Mouse (Mus musculus) neural tube, embryonic 13.5 days (tissue): ENCODE measurements around the gene Mroh3. TPM values are rescaled to one million over a fixed set of nuclear protein-coding genes. Genes with fewer than 3 reads are reported as not detected.
A peak's percentile ranks its signal among the peaks of the same experiment; 100 is the strongest.

Source experiments
- ATAC-seq: fragments of 200-750 bp; cut with Nextera tagmentation; 2 replicates; pipeline ENCODE4 v1.8.0; 2017; ENCODE audit warnings: low read depth, mild to moderate bottlenecking, moderate TSS enrichment, moderate library complexity
- H3K27ac ChIP-seq: fragments of 300-500 bp; sonication (generic); replicated peaks from 2 replicates; pipeline ENCODE4 v1.5.1; 2015; ENCODE audit warnings: moderate library complexity, mild to moderate bottlenecking, inconsistent platforms
- H3K27me3 ChIP-seq: fragments of 300-500 bp; sonication (generic); 2 replicates; pipeline ENCODE4 v1.6.1; 2015; ENCODE audit warnings: mild to moderate bottlenecking, inconsistent platforms
- H3K36me3 ChIP-seq: fragments of 300-500 bp; sonication (generic); 2 replicates; pipeline ENCODE4 v1.6.1; 2015; ENCODE audit warnings: mild to moderate bottlenecking, inconsistent platforms
- H3K4me1 ChIP-seq: fragments of 300-500 bp; sonication (generic); replicated peaks from 2 replicates; pipeline ENCODE4 v1.6.1; 2015; ENCODE audit warnings: inconsistent platforms
- H3K4me2 ChIP-seq: fragments of 300-500 bp; sonication (generic); 2 replicates; pipeline ENCODE4 v1.6.1; 2015; ENCODE audit warnings: inconsistent platforms, mild to moderate bottlenecking, moderate library complexity
- H3K4me3 ChIP-seq: fragments of 300-500 bp; sonication (generic); 2 replicates; pipeline ENCODE4 v1.5.1; 2015; ENCODE audit warnings: mild to moderate bottlenecking, inconsistent platforms
- H3K9ac ChIP-seq: fragments of 300-500 bp; sonication (generic); 2 replicates; pipeline ENCODE4 v1.6.1; 2015; ENCODE audit warnings: moderate library complexity, mild to moderate bottlenecking, inconsistent platforms
- H3K9me3 ChIP-seq: fragments of 300-500 bp; sonication (generic); 2 replicates; pipeline ENCODE4 v1.6.1; 2016; ENCODE audit warnings: inconsistent platforms
- WGBS: fragments of 180-500 bp; shearing (Covaris S2); methylation state at CpG from one replicate; pipeline ENCODE4 v1.1.7; 2015; 5-methylcytosine and 5-hydroxymethylcytosine counted together
- polyA plus RNA-seq: library from polyadenylated mRNA; unstranded; fragments of >200 nt; fragmentation: Nextera tagmentation; extraction: Ambion mirVana; gene quantifications from 2 replicates; pipeline ENCODE4 v1.2.1, GENCODE M21; 2015

Mroh3 gene
- not detected in 2 replicates for polyA plus RNA-seq

GRCm38 (mm10) chr1:136212803-136213202 is at the start of gene Mroh3:
Gene Mroh3 (minus strand): TSS chr1:136212828.
- 0 out of 2 replicates have a peak, but pooled peaks have one; percentile 27 for ATAC-seq
- Histone ChIP-seq H3K27me3 (no peaks in the 10 kb centered on the region), H3K27ac (no peak within 1 kb of the TSS), H3K4me2 (no peak within 1 kb of the TSS), H3K9ac (no peak within 1 kb of the TSS), H3K9me3 (no peaks in the 10 kb centered on the region), H3K4me1 (no peaks in the 10 kb centered on the region), H3K4me3 (no peak within 1 kb of the TSS), H3K36me3 (peaks cover 12% of the 10 kb centered on the region; the same call in 1 of the 2 replicates)
- WGBS: 43% methylated on average over 3 of the region's 3 CpGs

- 0 out of 2 replicates have a peak within 1 kb of the TSS, but pooled peaks have one; percentile 1 for H3K27ac ChIP-seq
- ATAC-seq: peak; percentile 50
- peaks cover 24% of the 10 kb centered on the region for H3K4me1 ChIP-seq
- no peaks in the 10 kb centered on the region for H3K9me3 ChIP-seq
- H3K9ac ChIP-seq: peak within 1 kb of the TSS; percentile 74
- H3K4me2 ChIP-seq: peak within 1 kb of the TSS; percentile 79
- peak within 1 kb of the TSS; percentile 52 for H3K4me3 ChIP-seq
- H3K36me3 ChIP-seq: no peaks in the 10 kb centered on the region
- peaks cover 64% of the 10 kb centered on the region for H3K27me3 ChIP-seq
- 9% methylated on average over 28 of the region's 28 CpGs for WGBS
These were observed 48.1 kb upstream of the Mroh3 start, which contains the start of gene Gpr25 for GRCm38 (mm10) chr1:136260635-136261238. Gene Gpr25 (minus strand): TSS chr1:136260873.

- Histone ChIP-seq H3K4me2 (peak overlapping the region; percentile 79), H3K9ac (peak overlapping the region; percentile 74), H3K4me3 (peak overlapping the region; percentile 52), H3K9me3 (no peaks in the 10 kb centered on the region), H3K4me1 (peaks cover 27% of the 10 kb centered on the region), H3K27me3 (peaks cover 64% of the 10 kb centered on the region), H3K27ac (0 out of 2 replicates have a peak overlapping the region, but pooled peaks have one; percentile 1), H3K36me3 (no peaks in the 10 kb centered on the region)
- ATAC-seq: peak; percentile 89
- under 1% methylated on average over 71 of the region's 95 CpGs for WGBS
These were observed 47.4 kb upstream of the Mroh3 start for GRCm38 (mm10) chr1:136259893-136260634.

GRCm38 (mm10) chr1:136259543-136259892 is 46.9 kb upstream of the Mroh3 start:
- Histone ChIP-seq H3K9ac (peak overlapping the region; percentile 74), H3K27me3 (peaks cover 64% of the 10 kb centered on the region), H3K4me1 (peaks cover 27% of the 10 kb centered on the region), H3K4me2 (peak overlapping the region; percentile 79), H3K9me3 (no peaks in the 10 kb centered on the region), H3K27ac (no peak overlapping the region), H3K36me3 (no peaks in the 10 kb centered on the region), H3K4me3 (peak overlapping the region; percentile 52)
- ATAC-seq: no peak
- WGBS: 1% methylated on average over 16 of the region's 16 CpGs

- WGBS: 74% methylated on average over 9 of the region's 9 CpGs
- Histone ChIP-seq H3K4me2 (no peak overlapping the region), H3K36me3 (no peaks in the 10 kb centered on the region), H3K9ac (no peak overlapping the region), H3K27me3 (peaks cover 64% of the 10 kb centered on the region), H3K4me1 (peaks cover 27% of the 10 kb centered on the region), H3K27ac (no peak overlapping the region), H3K4me3 (no peak overlapping the region), H3K9me3 (no peaks in the 10 kb centered on the region)
- ATAC-seq: no peak
These were observed 45.9 kb upstream of the Mroh3 start for GRCm38 (mm10) chr1:136258495-136258894.

- Histone ChIP-seq H3K4me2 (no peak overlapping the region), H3K9me3 (no peaks in the 10 kb centered on the region), H3K9ac (no peak overlapping the region), H3K27ac (no peak overlapping the region), H3K4me3 (no peak overlapping the region), H3K36me3 (no peaks in the 10 kb centered on the region), H3K27me3 (peaks cover 42% of the 10 kb centered on the region), H3K4me1 (peaks cover 21% of the 10 kb centered on the region)
- ATAC-seq: no peak
- WGBS: 35% methylated on average over 8 of the region's 8 CpGs
These were observed 43.0 kb upstream of the Mroh3 start for GRCm38 (mm10) chr1:136255657-136256056.

GRCm38 (mm10) chr1:136255174-136255573 is 42.5 kb upstream of the Mroh3 start:
- Histone ChIP-seq H3K4me2 (no peak overlapping the region), H3K9me3 (no peaks in the 10 kb centered on the region), H3K9ac (no peak overlapping the region), H3K4me3 (no peak overlapping the region), H3K36me3 (no peaks in the 10 kb centered on the region), H3K27ac (no peak overlapping the region), H3K27me3 (peaks cover 38% of the 10 kb centered on the region), H3K4me1 (peaks cover 16% of the 10 kb centered on the region)
- WGBS: 37% methylated on average over 6 of the region's 6 CpGs
- ATAC-seq: no peak

GRCm38 (mm10) chr1:136254503-136255065 is 42.0 kb upstream of the Mroh3 start:
- no peak for ATAC-seq
- H3K4me3 ChIP-seq: no peak overlapping the region

GRCm38 (mm10) chr1:136253472-136253871 is 40.8 kb upstream of the Mroh3 start:
- WGBS: 24% methylated on average over 2 of the region's 2 CpGs
- no peak for ATAC-seq
- Histone ChIP-seq H3K36me3 (no peaks in the 10 kb centered on the region), H3K9ac (no peak overlapping the region), H3K4me3 (no peak overlapping the region), H3K4me2 (no peak overlapping the region), H3K27me3 (peaks cover 20% of the 10 kb centered on the region), H3K27ac (no peak overlapping the region), H3K4me1 (0 out of 2 replicates have a peak, but pooled peaks cover 7% of the 10 kb centered on the region), H3K9me3 (no peaks in the 10 kb centered on the region)

More at GRCm38 (mm10) chr1:136254503-136255065, 42.0 kb upstream of the Mroh3 start:
- H3K4me2 ChIP-seq: no peak overlapping the region
- H3K9me3 ChIP-seq: no peaks in the 10 kb centered on the region
- peaks cover 10% of the 10 kb centered on the region for H3K4me1 ChIP-seq
- WGBS: 84% methylated on average over 10 of the region's 10 CpGs
- H3K9ac ChIP-seq: no peak overlapping the region
- H3K27me3 ChIP-seq: peaks cover 32% of the 10 kb centered on the region
- no peaks in the 10 kb centered on the region for H3K36me3 ChIP-seq
- H3K27ac ChIP-seq: no peak overlapping the region

- WGBS: 42% methylated on average over 5 of the region's 5 CpGs
- no peaks in the 10 kb centered on the region for H3K4me1 ChIP-seq
- no peaks in the 10 kb centered on the region; the same call in 1 of the 2 replicates for H3K9me3 ChIP-seq
- H3K36me3 ChIP-seq: no peaks in the 10 kb centered on the region
- no peak overlapping the region for H3K4me3 ChIP-seq
- no peak overlapping the region for H3K9ac ChIP-seq
- no peaks in the 10 kb centered on the region for H3K27me3 ChIP-seq
- no peak overlapping the region for H3K27ac ChIP-seq
- no peak for ATAC-seq
- no peak overlapping the region for H3K4me2 ChIP-seq
These were observed 37.0 kb upstream of the Mroh3 start for GRCm38 (mm10) chr1:136249662-136250061.

GRCm38 (mm10) chr1:136247393-136247792 is 34.8 kb upstream of the Mroh3 start:
- H3K4me3 ChIP-seq: no peak overlapping the region
- no peaks in the 10 kb centered on the region; the same call in 1 of the 2 replicates for H3K9me3 ChIP-seq
- 88% methylated on average over 5 of the region's 5 CpGs for WGBS
- H3K4me2 ChIP-seq: no peak overlapping the region
- no peaks in the 10 kb centered on the region for H3K36me3 ChIP-seq
- no peaks in the 10 kb centered on the region for H3K4me1 ChIP-seq
- no peak overlapping the region for H3K27ac ChIP-seq
- ATAC-seq: no peak
- no peak overlapping the region for H3K9ac ChIP-seq
- no peaks in the 10 kb centered on the region for H3K27me3 ChIP-seq

GRCm38 (mm10) chr1:136244469-136244868 is 31.8 kb upstream of the Mroh3 start:
- no peaks in the 10 kb centered on the region for H3K27me3 ChIP-seq
- H3K36me3 ChIP-seq: no peaks in the 10 kb centered on the region
- H3K9me3 ChIP-seq: no peaks in the 10 kb centered on the region; the same call in 1 of the 2 replicates
- H3K4me3 ChIP-seq: no peak overlapping the region
- no peak for ATAC-seq
- H3K4me1 ChIP-seq: no peaks in the 10 kb centered on the region
- no peak overlapping the region for H3K27ac ChIP-seq
- no peak overlapping the region for H3K9ac ChIP-seq
- WGBS: 87% methylated on average over 4 of the region's 5 CpGs
- no peak overlapping the region for H3K4me2 ChIP-seq
